ENCODE assay signal across 18 mouse cellular contexts in the genomic region with DNA sequence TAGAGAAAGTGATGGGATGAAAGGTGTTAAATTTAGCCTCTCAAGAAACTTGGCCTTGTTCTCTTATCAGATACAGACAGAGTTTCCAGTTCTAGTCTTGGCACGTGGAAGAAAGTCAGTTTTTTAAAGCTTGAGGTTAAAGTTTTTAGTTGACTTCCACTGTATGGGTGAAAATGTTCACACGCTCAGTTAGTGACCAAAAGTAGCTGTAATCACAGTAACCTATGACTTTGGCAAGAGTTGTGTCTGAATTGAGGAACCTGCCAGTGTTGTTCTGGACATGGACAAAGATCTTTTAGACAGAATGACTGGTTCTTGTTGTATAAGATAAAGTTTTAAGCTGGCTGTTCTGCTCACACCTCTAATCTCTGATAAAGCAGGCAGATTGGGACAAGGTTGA. TPM values are rescaled to one million over a fixed set of nuclear protein-coding genes. Genes with fewer than 3 reads are reported as not detected.
DNase-seq lines count a peak whose midpoint lies in the region; ATAC-seq and TF ChIP-seq lines count a peak whose summit lies in the region.
"Had no signal": no experiment of that assay in that cellular context is flagged by ENCODE, and none has a peak within 500 bp of the region (broad histone marks: within the 10 kb centered on the region; RNA-seq: fewer than 3 reads in every experiment).

No protein-coding gene starts in this region.

- no peak for ATAC-seq in liver, embryonic 14.5 days (ENCODE audit: insufficient read depth)
- ATAC-seq: forebrain, embryonic 13.5 days; forebrain, postnatal 0 days had no signal

- H3K27ac ChIP-seq in liver, adult 2 months (replicated peaks; ENCODE audit: insufficient read depth, low read depth, low read length), result no peak overlapping the region
- H3K27ac ChIP-seq in MEL (ENCODE audit: control insufficient read depth, low read depth, low read length), result peak overlapping the region; percentile 27; the same call in 1 of the 2 replicates
- H3K27ac ChIP-seq in liver, embryonic 14.5 days, result no peak overlapping the region
- H3K27ac ChIP-seq: forebrain, embryonic 13.5 days; heart, embryonic 10.5 days; hindbrain, embryonic 10.5 days; hindbrain, embryonic 15.5 days had no signal

- peak; percentile 26 to 48; a peak in 2 of 4 replicates for TF ChIP-seq EP300 in MEL (IDR thresholded peaks at IDR 0.05; ENCODE audit: low read depth in 1 of 2, low read length in 2 of 2)
- no peak for TF ChIP-seq EP300 in liver, embryonic 14.5 days (IDR thresholded peaks at IDR 0.05; ENCODE audit: low read depth)

- no peaks in the 10 kb centered on the region for H3K36me3 ChIP-seq in liver, adult 2 months (ENCODE audit: control insufficient read depth, insufficient read depth, low read length)
- peaks cover 0 to 54% of the 10 kb centered on the region in 2 experiments; a peak in 2 of 4 replicates for H3K36me3 ChIP-seq in MEL (ENCODE audit: control insufficient read depth in 1 of 2, insufficient read depth in 2 of 2, low read length in 2 of 2)
- H3K36me3 ChIP-seq in liver, embryonic 14.5 days (replicated peaks; ENCODE audit: control insufficient read depth, insufficient read depth, low read depth), result no peaks in the 10 kb centered on the region
- H3K36me3 ChIP-seq: heart, embryonic 10.5 days; hindbrain, embryonic 10.5 days; hindbrain, embryonic 15.5 days had no signal

- no peak for TF ChIP-seq RAD21 in MEL (IDR thresholded peaks at IDR 0.05; ENCODE audit: low read depth, low read length)

- no peak for TF ChIP-seq POLR2A in liver, adult 2 months (IDR thresholded peaks at IDR 0.05; ENCODE audit: extremely low read depth, insufficient read depth, low read length)
- TF ChIP-seq POLR2A in MEL (IDR thresholded peaks at IDR 0.05; ENCODE audit: control insufficient read depth in 1 of 2, insufficient read depth in 1 of 2, low read depth in 1 of 2, low read length in 2 of 2, poor library complexity in 1 of 2), result no peak

- H3K4me2 ChIP-seq in liver, embryonic 14.5 days (ENCODE audit: low read depth), result peak overlapping the region; percentile 34
- H3K4me2 ChIP-seq: forebrain, embryonic 13.5 days; hindbrain, embryonic 15.5 days had no signal

- H3K27me3 ChIP-seq in liver, adult 2 months (ENCODE audit: control insufficient read depth, insufficient read depth, low read length), result no peaks in the 10 kb centered on the region
- H3K27me3 ChIP-seq in MEL (ENCODE audit: control insufficient read depth in 1 of 2, insufficient read depth in 2 of 2, low read length in 2 of 2), result no peaks in the 10 kb centered on the region
- H3K27me3 ChIP-seq in liver, embryonic 14.5 days (ENCODE audit: control insufficient read depth, insufficient read depth, low read length), result no peaks in the 10 kb centered on the region
- H3K27me3 ChIP-seq: forebrain, embryonic 13.5 days; hindbrain, embryonic 15.5 days had no signal

- H3K9ac ChIP-seq in liver, adult 2 months (ENCODE audit: low read depth, low read length), result no peak overlapping the region
- H3K9ac ChIP-seq in MEL (ENCODE audit: control insufficient read depth, low read depth, low read length, poor library complexity, severe bottlenecking), result no peak overlapping the region
- no peak overlapping the region; the same call in 1 of the 2 replicates for H3K9ac ChIP-seq in liver, embryonic 14.5 days (replicated peaks)
- H3K9ac ChIP-seq: forebrain, embryonic 13.5 days; forebrain, postnatal 0 days; hindbrain, embryonic 15.5 days had no signal

- 22% methylated on average over 2 of the region's 2 CpGs for WGBS in liver, adult 2 months
- 29% methylated on average over 2 of the region's 2 CpGs for WGBS in liver, embryonic 14.5 days (ENCODE audit: insufficient replicate concordance)

- no peak overlapping the region for H3K4me3 ChIP-seq in liver, adult 2 months (ENCODE audit: insufficient read depth, low read depth, low read length)
- H3K4me3 ChIP-seq in MEL (ENCODE audit: control insufficient read depth in 1 of 2, insufficient read depth in 1 of 2, low read depth in 2 of 2, low read length in 2 of 2), result no peak overlapping the region
- H3K4me3 ChIP-seq in liver, embryonic 14.5 days (ENCODE audit: insufficient read depth in 1 of 2, low read depth in 2 of 2, low read length in 2 of 2), result no peak overlapping the region
- H3K4me3 ChIP-seq: forebrain, embryonic 13.5 days; heart, embryonic 10.5 days; hindbrain, embryonic 10.5 days; hindbrain, embryonic 15.5 days had no signal

- H3K9me3 ChIP-seq in MEL (replicated peaks; ENCODE audit: insufficient read depth, low read length), result no peaks in the 10 kb centered on the region
- no peaks in the 10 kb centered on the region for H3K9me3 ChIP-seq in liver, embryonic 14.5 days (ENCODE audit: control insufficient read depth, low read length)
- H3K9me3 ChIP-seq: forebrain, embryonic 13.5 days; heart, embryonic 10.5 days; hindbrain, embryonic 10.5 days; hindbrain, embryonic 15.5 days had no signal

- no peak for TF ChIP-seq CTCF in liver, adult 2 months (IDR thresholded peaks at IDR 0.05; ENCODE audit: low read depth, low read length)
- no peak for TF ChIP-seq CTCF in MEL (IDR thresholded peaks at IDR 0.05 in 2 of 3, conservative IDR thresholded peaks at IDR 0.05 in 1 of 3; ENCODE audit: control insufficient read depth in 1 of 3, insufficient read depth in 1 of 3, low read depth in 2 of 3, low read length in 3 of 3, poor library complexity in 1 of 3, severe bottlenecking in 1 of 3)
- no peak for TF ChIP-seq CTCF in liver, embryonic 14.5 days (IDR thresholded peaks at IDR 0.05; ENCODE audit: low read depth)

- DNase-seq in liver, adult 2 months (ENCODE audit: extremely low read depth, low read depth, low spot score), result peak; percentile 65
- DNase-seq in liver (no peak), MEL (ENCODE audit: low read depth, low spot score) (peak; percentile 59)
- DNase-seq in liver, embryonic 14.5 days (ENCODE audit: low read depth in 3 of 3, low spot score in 3 of 3), result no peak
- DNase-seq in right cerebral cortex, adult 18-20 months, result no peak
- DNase-seq in kidney, postnatal 14 days, result no peak
- no peak for DNase-seq in urinary bladder, postnatal 25 days (ENCODE audit: low spot score)
- DNase-seq: adrenal gland, postnatal 14 days; cerebellum, adult 11-12 months; cerebellum, adult 9-10 months; cerebellum, postnatal 25 days; forebrain, postnatal 0 days; gastrocnemius, postnatal 10 days; heart, adult 18-20 months had no signal

- H3K79me2 ChIP-seq in liver, adult 2 months (ENCODE audit: control insufficient read depth, insufficient read depth, low read length), result peaks cover 17% of the 10 kb centered on the region; the same call in 1 of the 2 replicates
- peaks cover 40% of the 10 kb centered on the region for H3K79me2 ChIP-seq in MEL (ENCODE audit: control insufficient read depth, insufficient read depth, low read length, poor library complexity)

- peaks cover 13% of the 10 kb centered on the region for H3K4me1 ChIP-seq in liver, adult 2 months (ENCODE audit: control insufficient read depth, insufficient read depth, low read length)
- peaks cover 24 to 32% of the 10 kb centered on the region in 2 experiments for H3K4me1 ChIP-seq in MEL (ENCODE audit: control insufficient read depth in 1 of 2, insufficient read depth in 2 of 2, low read length in 2 of 2)
- peaks cover 23 to 30% of the 10 kb centered on the region in 2 experiments for H3K4me1 ChIP-seq in liver, embryonic 14.5 days (replicated peaks; ENCODE audit: control insufficient read depth in 2 of 2, insufficient read depth in 2 of 2, low read length in 1 of 2)

TF ChIP-seq in MEL, 35 proteins besides CTCF, POLR2A, EP300 and RAD21:
- no peak for TF ChIP-seq CHD2 (IDR thresholded peaks at IDR 0.05; ENCODE audit: low read length)
- no peak for TF ChIP-seq ELF1 (IDR thresholded peaks at IDR 0.05; ENCODE audit: low read depth, low read length)
- TF ChIP-seq ETS1 (IDR thresholded peaks at IDR 0.05; ENCODE audit: low read depth, low read length), result peak; percentile 17; the same call in 1 of the 2 replicates
- no peak for TF ChIP-seq POLR2AphosphoS2 (IDR thresholded peaks at IDR 0.05; ENCODE audit: low read length)
- TF ChIP-seq BHLHE40 (IDR thresholded peaks at IDR 0.05; ENCODE audit: borderline replicate concordance, low read depth, low read length), result peak; percentile 94
- TF ChIP-seq MYB (IDR thresholded peaks at IDR 0.05; ENCODE audit: low read depth, low read length), result no peak
- peak; percentile 72 for TF ChIP-seq GATA1 (IDR thresholded peaks at IDR 0.05; ENCODE audit: low read depth, low read length)
- no peak for TF ChIP-seq NELFE (IDR thresholded peaks at IDR 0.05; ENCODE audit: low read depth, low read length)
- TF ChIP-seq SIN3A (IDR thresholded peaks at IDR 0.05; ENCODE audit: low read length), result peak; percentile 69
- peak; percentile 78 for TF ChIP-seq MXI1 (IDR thresholded peaks at IDR 0.05; ENCODE audit: low read depth, low read length)
- TF ChIP-seq HCFC1 (IDR thresholded peaks at IDR 0.05; ENCODE audit: low read depth, low read length), result 0 out of 2 replicates have a peak, but pooled peaks have one; percentile 33
- TF ChIP-seq TCF12 (IDR thresholded peaks at IDR 0.05; ENCODE audit: low read depth, low read length), result peak; percentile 28; the same call in 1 of the 2 replicates
- peak; percentile 77; the same call in 1 of the 2 replicates for TF ChIP-seq MYC (IDR thresholded peaks at IDR 0.05; ENCODE audit: low read depth, low read length)
- no peak for TF ChIP-seq GABPA (IDR thresholded peaks at IDR 0.05; ENCODE audit: low read depth, low read length)
- no peak for TF ChIP-seq USF1 (IDR thresholded peaks at IDR 0.05; ENCODE audit: low read depth, low read length)
- TF ChIP-seq MAX (IDR thresholded peaks at IDR 0.05; ENCODE audit: low read length), result peak; percentile 85

RNA-seq across cellular contexts. Expression of gene Ralgapb, which starts 3.6 kb away (rescaled TPM):
- 9.7 and 9.9 TPM in 2 replicates for total RNA-seq in liver, adult 2 months (2014; rRNA removed)
- 5.6 and 6.1 TPM in 2 replicates for polyA plus RNA-seq in liver, adult 2 months (2012; rRNA removed)
- total RNA-seq in MEL (2012; rRNA removed), result 15.0 and 15.6 TPM in 2 replicates
- 100 to 1,000 TPM in 1 of 2 experiments, 10 to 100 TPM in 1; 20.7 to 122 TPM for polyA plus RNA-seq in MEL (2012; ENCODE audit: insufficient read depth in 1 of 2, insufficient read length in 2 of 2, low read depth in 1 of 2, low replicate concordance in 2 of 2, missing spikeins in 1 of 2)
- polyA plus RNA-seq in liver, embryonic 14.5 days (2012; rRNA removed), result 3.4 and 4.7 TPM in 2 replicates
- polyA plus RNA-seq in liver, embryonic 14.5 days (2014; fragmentation: Nextera tagmentation; extraction: Ambion mirVana), result 5.5 and 5.6 TPM in 2 replicates

RNA-seq across cellular contexts. Expression of gene Snhg11, which starts 37.8 kb away (rescaled TPM):
- total RNA-seq in liver, adult 2 months (2014; rRNA removed), result 0.74 and 0.92 TPM in 2 replicates
- polyA plus RNA-seq in liver, adult 2 months (2012; rRNA removed), result 2.2 and 3.5 TPM in 2 replicates
- total RNA-seq in MEL (2012; rRNA removed), result not detected in 2 replicates
- polyA plus RNA-seq in MEL (2012; ENCODE audit: insufficient read depth in 1 of 2, insufficient read length in 2 of 2, low read depth in 1 of 2, low replicate concordance in 2 of 2, missing spikeins in 1 of 2), result under 1 TPM in 1 of 2 experiments, not detected in 1; 0.06 TPM
- 2.0 and 2.4 TPM in 2 replicates for polyA plus RNA-seq in liver, embryonic 14.5 days (2012; rRNA removed)
- polyA plus RNA-seq in liver, embryonic 14.5 days (2014; fragmentation: Nextera tagmentation; extraction: Ambion mirVana), result 0.42 and 0.63 TPM in 2 replicates

Comparison
In these comparisons a context has a peak if more than half of its experiments do, and no peak if none do; other contexts are left out.
1. DNase-seq: peak in liver, adult 2 months (single experiment) and MEL (single experiment); none in liver (single experiment), liver, embryonic 14.5 days (0 of 3), right cerebral cortex, adult 18-20 months (single experiment), kidney, postnatal 14 days (single experiment) and urinary bladder, postnatal 25 days (single experiment).